Mouse (Mus musculus): ENCODE results near the gene Zfp383.
"Not testable (repeated sequence)": the region's sequence is repeated elsewhere in the genome, so short reads cannot be mapped to it uniquely, and the experiment has no call there.

Zfp383 gene

DNA sequence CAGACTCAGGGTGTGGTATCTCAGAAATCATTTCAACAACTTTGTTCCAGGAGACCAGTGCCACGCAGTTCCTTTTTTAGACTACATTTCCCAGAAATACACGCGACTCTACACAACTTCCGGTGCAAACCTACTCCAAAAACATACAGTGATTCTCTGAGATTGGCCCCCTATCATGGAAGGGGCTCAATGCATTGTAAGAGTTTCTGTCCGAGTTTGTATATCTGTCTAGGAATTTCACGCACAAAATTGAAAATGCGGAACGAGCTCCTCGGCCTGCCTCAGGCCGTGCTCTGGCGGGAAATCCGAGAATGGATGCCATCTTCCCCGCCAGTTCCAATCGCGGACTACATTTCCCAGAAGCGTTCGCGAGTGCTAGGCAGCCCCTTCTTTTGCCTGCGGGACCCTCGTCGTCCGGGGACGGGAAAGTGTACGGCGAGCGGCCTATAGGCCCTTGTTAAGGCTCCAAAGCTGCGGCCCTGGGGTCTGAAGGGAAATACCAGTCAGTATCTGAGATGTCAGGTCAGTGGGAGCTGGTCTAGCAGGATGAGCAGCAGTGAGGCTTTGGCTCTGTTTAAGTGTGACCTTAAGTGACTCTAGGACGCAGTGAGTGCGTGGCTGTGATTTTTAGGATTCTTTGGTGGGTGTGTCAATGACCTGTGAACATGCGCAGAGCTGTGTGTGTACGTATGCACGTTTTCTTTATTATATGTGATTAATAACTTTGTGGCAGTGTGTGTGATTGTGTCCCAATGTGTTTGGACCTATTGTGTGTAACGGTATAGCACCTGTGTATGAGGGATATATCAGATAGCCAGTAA lies at the start of gene Zfp383:
Gene Zfp383, plus strand, starts transcription at position 94 of the 821 bp plus-strand sequence.
- DNase-seq (ENCODE audit: low read depth, low spot score): peak; percentile 83

DNA sequence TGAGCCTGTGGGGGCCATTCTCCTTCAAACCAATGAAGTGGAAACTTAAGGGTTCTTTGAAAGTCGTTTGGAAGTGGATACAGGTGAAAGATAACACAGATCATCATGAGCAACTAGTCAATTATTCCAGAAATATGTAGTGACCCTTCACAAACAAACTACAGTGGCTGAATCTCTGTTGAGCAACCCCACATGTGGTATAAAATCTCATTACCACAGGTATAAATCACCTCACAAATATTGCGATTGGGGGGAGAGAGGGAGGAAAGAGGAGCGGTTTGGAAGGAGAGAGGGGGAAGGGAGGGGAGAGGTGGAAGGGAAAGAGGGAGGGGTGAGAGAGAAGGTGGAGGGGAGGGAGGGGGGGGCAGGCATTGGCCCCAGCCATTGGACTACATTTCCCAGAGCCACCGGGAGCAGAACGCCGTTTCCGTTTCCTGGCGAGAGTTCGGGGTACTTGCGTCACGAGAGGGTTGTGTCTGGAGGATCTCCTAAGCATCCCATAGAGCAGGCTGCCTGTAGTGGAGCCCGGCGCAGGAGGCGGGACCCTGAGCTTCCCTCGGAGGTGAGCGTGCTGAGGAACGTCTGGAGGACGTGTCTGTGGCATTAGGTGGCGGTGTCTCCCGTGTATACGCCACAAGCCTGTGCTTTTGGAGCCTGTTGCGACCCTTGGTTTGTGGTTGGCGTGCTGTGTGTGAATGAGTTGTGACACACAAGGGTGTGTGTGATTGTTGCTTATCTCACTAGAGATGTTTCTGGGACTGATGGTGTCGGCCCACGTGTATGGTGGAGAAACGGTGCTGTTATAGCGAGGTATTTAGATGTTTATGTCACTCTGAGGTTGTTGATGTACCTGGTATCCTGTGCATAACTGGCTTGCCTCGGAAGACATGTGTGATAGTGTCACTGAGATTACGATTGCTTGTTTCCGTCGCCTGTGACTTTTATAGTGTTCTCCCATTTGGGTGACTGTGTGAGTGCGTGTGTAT lies 48.2 kb upstream of the Zfp383 start, which contains the start of gene Zfp420:
Gene Zfp420, plus strand, starts transcription at position 448 of the 986 bp plus-strand sequence.
- DNase-seq (ENCODE audit: low read depth, low spot score): peak; percentile 91

DNA sequence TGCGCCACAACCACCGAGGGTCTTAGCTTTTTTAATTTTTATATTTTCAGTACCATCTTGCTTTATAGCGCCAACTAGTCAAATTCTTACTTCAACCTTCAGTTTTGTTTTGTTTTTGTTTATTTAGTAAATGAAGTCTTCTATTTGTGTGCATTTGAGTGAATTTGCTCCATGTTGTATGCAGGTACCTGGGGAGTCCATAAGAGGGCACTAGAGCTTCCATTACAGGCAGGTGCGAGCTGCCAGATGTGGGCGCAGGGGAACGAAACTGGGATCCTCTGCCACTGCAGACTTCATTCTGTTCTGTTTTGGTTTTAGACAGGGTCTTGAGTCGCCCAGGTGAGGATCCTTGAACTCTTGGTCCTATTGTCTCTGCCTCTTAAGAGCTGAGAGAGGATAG lies 46.4 kb upstream of the Zfp383 start:
- peak; percentile 41 for DNase-seq (ENCODE audit: low read depth, low spot score)

DNA sequence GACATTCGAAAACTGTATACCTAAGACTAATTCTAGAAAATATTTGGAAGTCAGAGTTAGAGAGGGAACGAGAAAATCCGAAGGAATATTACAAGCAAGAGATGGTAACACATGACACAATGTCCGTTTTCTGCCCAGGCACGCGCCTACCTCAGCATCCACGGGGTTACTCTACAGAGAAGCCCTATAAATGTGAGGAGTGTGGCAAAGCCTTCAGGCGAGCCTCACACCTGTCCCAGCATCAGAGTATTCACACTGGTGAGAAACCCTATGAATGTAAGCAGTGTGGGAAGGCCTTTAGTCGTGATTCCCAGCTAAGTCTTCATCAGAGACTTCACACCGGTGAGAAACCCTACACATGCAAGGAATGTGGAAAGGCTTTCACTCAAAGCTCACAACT lies 33.8 kb upstream of the Zfp383 start:
- no peak for DNase-seq (ENCODE audit: low read depth, low spot score)

DNA sequence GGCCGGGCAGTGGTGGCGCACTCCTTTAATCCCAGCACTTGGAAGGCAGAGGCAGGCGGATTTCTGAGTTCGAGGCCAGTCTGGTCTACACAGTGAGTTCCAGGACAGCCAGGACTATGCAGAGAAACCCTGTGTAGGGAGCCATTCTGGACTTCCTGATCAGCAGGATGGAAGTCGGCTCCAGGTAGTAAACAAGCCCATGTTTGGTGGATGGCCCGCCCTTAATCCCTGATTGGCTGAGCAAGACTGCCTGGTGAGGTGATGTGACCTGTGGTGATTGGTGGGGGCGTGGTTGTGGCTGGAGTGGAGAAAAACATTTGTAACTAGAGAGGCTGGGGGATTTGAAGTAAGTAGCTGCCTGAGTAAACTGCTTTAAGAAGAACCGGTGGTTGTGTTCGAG lies 30.5 kb upstream of the Zfp383 start:
- DNase-seq (ENCODE audit: low read depth, low spot score): not testable (repeated sequence)

DNA sequence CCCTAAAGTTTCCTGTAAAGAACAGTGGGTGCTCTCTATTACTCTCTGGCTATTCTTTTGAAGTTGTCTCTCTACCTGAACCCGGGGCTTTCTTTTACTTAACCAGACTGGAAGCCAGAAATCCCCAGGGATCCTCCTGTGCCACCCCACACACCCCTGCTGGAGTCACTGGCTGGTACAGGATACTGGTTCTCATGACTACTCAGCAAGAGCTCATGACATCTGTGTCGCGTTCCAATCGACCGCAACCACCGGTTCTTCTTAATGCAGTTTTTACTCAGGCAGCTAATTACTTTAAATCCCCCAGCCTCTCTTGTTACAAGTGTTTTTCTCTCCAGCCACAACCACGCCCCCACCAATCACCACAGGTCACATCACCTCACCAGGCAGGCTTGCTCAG lies 28.0 kb upstream of the Zfp383 start:
- DNase-seq (ENCODE audit: low read depth, low spot score): no peak

DNA sequence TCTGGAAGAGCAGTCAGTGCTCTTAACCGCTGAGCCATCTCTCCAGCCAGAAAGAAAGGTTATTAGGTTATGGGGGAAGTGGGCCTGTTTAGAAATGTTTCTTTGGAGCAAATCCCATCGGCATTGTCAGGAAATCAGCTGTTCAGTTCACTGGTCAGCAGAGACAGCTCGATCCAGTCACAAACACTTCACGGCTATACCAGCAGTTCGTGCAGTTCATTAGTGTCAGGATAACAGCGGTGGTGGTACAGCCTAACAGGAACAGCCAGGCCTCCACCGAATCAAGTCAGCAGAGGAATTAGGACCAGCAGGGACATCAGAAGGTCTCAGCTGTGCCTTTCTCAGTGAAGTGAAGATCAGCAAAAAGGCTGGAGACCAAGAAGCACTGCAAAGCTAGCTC lies 27.1 kb upstream of the Zfp383 start:
- no peak for DNase-seq (ENCODE audit: low read depth, low spot score)

DNA sequence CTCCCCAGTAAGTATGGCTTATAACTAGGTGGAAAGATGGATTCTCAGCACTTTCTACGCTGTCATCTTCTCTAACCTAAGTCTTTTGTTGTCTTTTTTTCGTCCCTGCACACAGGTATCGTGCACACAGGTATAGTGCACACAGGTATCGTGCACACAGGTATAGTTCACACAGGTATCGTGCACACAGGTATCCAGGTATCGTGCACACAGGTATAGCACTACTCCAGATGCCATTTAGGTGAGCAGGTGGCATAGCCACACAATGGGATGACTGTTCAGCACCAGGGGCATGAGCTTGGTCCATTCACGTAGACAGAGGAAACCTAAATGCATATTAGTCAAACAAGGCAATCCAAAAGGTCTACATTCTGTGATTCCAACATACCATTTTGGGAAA lies 17.5 kb upstream of the Zfp383 start:
- no peak for DNase-seq (ENCODE audit: low read depth, low spot score)

DNA sequence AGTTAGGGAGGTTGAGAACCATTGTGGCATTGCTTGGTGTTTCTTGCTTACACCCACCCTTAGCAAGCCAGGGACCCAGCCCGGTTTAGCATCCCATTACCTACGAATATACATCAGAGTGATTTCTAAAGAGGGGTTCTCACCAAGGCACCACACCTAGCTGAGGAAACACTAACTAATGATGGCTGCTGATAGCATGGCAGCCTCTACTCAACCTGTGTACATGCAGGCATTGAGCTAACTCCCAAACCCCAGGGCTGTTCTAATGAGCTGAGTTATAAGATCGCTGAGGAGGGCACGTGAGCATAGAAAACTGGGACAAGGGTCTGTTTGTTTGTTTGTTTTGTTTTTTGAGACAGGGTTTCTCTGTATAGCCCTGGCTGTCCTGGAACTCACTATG lies 15.3 kb upstream of the Zfp383 start:
- no peak for DNase-seq (ENCODE audit: low read depth, low spot score)

DNA sequence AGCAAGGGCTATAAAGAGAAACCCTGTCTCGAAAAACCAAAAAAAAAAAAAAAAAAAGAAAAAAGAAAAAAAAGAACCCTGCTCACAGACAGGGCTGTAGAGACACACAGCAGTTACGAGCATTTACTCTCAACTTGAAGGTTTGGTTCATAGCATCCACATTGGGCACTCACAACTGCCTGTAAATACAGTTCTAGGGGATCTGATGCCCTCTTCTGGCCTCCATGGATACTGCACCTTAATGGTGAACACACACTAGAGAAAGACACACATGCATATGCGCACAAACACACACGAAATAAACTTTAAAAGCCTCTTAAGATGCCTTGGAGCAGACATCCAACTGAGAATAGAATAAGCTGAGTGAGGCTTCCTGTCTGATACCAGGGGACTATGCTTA lies 9.7 kb upstream of the Zfp383 start:
- peak; percentile 7 for DNase-seq (ENCODE audit: low read depth, low spot score)

DNA sequence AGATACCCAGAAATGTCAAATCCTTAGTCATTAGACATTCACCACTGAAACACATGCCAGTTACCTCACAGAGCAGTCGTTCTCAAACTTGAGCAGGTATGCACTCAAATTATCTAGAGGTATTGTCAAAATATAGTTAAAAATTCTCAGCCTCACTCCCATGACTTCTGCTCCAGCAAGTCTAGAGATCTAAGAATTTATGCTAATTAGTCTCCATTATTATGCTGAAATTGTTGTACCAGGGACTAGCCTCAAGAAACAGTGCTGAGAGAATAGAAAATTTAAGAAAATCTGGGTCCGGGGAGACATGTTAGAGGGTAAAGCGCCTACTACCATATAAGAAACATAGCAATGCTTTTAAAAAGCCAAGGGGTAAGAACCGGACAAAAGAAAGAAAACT lies 3.9 kb upstream of the Zfp383 start:
- no peak for DNase-seq (ENCODE audit: low read depth, low spot score)

DNA sequence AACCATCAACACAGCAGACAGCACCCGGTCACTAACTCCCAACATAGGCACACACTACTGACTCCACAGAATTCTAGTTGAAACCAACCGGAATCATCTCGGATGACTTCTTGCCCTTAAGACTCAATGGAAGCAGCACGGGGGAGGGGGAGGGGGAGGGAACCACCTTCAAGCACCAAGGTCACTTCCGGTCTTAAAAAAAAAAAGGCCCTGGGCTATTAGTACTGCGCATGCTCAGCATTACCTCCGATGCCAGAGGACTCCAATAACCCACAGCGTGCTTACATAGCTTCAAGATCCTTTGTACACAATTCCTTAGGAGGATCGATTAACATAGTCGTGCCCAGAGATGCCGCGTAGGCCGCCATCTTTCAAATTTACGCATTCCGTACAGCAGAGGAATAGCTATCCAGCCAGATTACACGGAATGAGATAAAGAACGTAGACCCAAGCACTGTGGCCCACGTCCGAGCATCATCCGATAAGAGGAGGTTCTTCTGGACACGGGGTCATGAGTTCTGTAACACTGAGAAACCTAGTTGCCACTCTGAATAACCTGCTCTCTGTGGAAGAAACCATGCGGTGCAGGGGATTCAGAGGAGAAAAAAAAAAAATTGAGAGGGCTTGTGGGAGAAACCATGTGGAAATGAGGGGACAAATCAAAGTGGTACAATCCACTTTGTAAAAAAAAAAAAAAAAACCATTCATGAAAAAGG lies 1.9 kb upstream of the Zfp383 start, which contains the start of gene Zfp27:
Gene Zfp27, minus strand, starts transcription at position 607 of the 716 bp plus-strand sequence.
- peak; percentile 93 for DNase-seq (ENCODE audit: low read depth, low spot score)

DNA sequence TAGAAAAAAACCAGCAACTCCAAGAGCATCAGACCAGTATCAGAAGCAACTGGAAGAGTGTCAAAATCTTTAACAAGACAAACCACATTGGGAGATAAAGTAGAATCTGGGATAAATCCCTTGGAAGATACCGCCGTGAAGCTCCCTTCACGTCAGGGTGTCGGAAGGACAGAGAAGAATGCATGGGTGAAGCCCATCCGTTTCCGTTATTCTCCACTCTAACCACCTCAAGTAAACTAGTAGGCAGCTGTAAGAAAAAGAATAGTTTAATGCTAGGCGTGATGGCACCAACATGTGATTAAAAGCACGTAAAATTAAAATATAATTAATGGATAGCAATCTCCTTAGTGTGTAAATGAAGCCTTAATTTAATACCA lies 1.4 kb upstream of the Zfp383 start:
- no peak for DNase-seq (ENCODE audit: low read depth, low spot score)

DNA sequence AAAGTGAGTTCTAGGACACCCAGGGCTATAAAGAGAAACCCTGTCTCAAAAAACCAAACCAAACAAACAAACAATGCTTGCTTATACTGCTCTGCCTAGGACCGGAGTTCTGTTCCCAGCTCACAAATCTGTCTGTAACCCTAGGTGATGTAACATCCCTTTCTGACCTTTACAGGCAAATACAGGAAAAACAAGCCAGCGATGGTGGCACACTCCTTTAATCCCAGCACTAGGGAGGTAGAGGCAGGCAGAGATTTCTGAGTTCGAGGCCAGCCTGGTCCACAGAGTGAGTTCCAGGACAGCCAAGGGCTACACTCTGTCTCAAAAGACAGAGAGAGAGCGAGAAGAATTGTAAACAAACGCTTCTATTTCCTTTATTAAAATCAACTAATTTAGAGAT lies 817 bp upstream of the Zfp383 start:
- no peak for DNase-seq (ENCODE audit: low read depth, low spot score)

DNA sequence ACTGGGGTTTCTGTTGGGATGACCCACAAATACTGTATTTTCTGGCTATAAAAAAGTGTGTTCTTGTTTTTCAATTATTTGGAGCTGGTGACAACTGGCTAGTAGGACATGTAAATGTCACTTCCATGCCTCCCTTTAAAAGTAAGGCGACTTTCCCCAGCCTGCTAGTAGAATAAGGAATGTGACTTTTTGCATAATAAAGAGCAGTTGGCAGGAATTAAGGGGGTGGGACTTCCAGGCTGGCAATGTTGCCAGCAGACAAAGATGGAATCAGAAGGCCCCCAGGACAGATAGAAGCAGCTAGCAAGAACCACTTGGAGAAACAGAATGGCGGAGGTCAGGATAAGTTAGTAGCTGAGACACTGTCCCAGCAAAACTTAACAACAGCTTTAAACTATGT lies 2.2 kb downstream of the Zfp383 start:
- no peak for DNase-seq (ENCODE audit: low read depth, low spot score)

DNA sequence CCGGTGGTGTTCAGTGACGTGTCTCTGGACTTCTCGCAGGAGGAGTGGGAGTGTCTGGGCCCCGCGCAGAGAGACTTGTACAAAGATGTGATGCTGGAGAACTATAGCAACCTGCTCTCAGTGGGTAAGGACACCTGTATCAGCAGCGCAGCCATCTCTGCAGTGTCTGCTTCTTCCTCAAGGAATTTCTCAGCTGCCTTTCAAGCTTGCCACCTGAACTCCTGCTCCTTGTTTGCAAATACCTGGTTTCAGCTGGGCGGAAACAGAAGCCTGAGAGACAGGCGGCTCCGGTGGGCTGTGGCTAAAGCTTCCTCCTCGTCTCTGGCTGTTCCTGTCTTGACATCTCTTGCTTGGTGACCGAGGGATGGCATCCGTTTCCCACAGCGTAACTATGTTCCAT lies 4.1 kb downstream of the Zfp383 start:
- no peak for DNase-seq (ENCODE audit: low read depth, low spot score)

DNA sequence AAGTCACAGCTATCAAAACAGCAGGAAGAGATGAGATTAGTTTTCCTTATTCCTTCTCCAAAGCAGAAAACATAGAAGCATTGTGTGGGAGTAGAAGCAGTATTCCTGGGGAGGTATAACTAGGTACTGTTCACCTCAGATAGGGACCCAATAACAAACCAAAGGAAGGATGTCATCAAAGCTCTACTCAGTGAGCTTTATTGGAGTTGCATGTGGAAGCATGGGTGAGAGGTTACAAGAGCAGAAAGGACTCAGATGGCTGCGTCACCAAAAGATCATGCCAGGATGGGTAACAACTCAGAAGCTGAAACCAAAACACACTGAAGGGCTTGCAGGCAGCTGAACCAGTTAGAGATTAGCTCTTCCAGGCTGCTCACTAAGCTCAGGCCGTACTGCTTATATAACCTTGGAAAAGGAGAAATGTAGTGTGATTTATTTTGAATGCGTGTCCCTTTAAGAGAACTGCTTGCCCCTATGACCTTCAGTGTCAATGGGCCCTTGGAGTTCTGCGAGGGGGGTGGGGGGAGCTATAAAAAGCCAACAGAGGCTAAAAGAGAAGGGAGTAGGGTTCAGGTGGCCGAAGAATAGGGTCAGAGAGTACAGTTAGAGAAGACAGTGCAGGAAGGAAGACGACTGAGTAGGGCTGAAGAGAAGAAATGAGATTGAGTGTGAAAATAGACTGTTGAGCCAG lies 9.5 kb downstream of the Zfp383 start:
- no peak for DNase-seq (ENCODE audit: low read depth, low spot score)

DNA sequence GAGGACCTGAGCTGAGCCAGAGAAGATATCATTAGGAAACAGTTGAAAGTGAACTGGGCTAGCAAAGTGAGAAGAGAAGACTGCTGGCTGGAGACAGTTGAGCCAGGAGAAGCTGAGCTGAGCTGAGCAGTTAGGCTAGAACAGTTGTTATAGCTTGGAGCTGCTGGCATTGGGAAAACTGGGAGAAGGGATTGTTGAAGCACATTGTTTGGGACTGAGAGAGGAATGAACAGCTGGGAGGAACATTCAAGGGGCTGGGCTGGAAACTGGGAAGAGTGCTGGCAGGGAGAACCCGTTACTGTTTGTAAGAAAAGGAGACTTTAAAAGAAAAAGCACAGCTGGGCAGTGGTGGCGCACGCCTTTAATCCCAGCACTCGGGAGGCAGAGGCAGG lies 10.0 kb downstream of the Zfp383 start:
- no peak for DNase-seq (ENCODE audit: low read depth, low spot score)

DNA sequence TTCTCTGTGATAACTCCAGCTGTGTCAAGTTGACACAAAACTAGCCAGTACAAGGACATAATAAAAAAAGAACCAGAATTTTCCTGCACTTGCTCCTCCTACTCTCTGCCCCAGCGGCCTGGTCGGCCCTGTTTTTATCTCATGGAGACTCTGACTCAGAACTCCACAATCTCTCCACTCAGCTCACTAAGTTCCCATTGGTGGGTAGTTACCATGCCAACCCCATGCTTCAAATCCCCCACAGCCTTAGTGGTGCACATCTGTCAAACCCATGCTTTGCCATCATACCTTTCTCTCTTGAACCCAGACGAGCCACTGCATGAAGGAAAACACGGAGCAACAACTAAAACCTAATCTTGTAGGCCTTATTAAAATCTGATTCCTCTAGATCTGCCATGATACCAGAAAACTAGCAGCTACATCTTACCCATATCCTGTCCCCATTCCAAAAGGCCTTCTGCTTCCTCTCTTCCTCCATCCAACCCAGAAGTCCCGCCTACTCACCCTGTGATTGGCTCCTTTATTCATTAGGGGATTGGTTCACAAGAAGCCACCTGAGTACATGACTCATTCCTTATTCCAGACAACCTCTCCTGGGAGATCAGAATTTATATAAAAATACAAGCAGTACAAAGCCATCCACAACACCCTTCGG lies 13.5 kb downstream of the Zfp383 start:
- no peak for DNase-seq (ENCODE audit: low read depth, low spot score)

DNA sequence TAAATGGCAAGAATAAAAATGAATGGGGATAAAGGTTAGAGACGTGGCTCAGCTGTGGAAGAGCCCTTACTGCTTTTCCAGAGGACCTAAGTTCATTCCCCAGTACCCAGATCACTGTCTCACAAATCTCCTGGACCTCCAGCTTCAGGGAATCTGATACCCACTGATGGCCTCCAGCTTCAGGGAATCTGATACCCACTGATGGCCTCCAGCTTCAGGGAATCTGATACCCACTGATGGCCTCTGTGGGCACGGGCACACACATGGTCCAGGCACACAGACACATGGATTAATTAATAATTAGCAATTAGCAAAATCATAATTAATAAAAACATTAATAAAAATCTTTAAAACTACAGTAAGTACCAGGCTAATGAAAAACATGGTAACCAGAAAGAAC lies 14.8 kb downstream of the Zfp383 start:
- no peak for DNase-seq (ENCODE audit: low read depth, low spot score)

DNA sequence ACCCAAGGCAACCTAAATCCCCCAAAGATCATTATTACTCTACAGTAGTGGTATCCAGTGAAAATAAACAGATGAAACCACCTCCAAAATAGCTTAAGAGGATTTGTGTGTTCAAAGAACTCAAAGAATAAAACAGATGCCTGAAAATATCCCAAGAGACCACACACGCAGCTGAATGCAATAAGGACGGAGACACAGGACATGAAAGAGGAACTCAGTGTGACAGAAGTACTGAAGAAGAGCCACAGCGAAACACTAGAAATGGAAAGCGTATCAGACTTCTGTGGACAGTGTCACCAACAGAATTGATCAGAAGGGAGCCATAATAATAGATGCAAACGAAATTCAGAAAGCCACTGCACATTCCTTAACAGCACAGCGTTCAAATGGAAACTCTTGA lies 30.8 kb downstream of the Zfp383 start:
- no peak for DNase-seq (ENCODE audit: low read depth, low spot score)
